Mouse (Mus musculus): ENCODE results near the gene Prelp. TPM values are rescaled to one million over a fixed set of nuclear protein-coding genes. Genes with fewer than 3 reads are reported as not detected.

The Prelp gene
- polyA plus RNA-seq, 1 experiment from 2014 or later: 3.2 TPM

DNA sequence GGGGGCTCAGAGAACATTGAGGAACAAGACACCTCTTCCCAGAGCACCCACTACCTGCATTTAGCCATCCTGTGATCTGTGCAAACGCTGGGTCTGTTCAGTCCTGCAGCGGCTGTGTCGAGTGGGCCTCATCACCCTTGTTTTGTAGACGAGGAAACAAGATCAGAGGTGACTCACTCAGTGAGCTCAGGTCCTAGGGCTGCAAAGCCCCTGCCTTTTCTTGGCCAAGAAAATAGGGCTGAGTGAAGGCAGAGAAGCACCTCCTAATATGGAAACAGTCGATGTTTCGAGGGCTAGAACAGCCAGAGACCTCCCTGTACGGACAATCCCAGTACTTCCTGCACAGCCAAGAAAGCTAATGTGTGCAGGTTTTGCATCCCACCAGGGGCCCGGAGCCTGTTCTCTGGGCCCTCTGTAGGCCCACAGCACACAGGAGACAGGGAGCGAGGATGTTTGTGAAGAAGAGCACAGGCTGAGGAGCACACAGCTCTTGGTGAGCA, 22.1 kb downstream of the Prelp start:
- H3K27ac ChIP-seq (ENCODE audit: low read depth, low read length): no peak overlapping the region
- H3K9ac ChIP-seq (ENCODE audit: low read depth, low read length): no peak overlapping the region
- H3K4me3 ChIP-seq (ENCODE audit: low read depth, low read length): no peak overlapping the region
- no peaks in the 10 kb centered on the region for H3K27me3 ChIP-seq (ENCODE audit: control insufficient read depth, insufficient read depth, low read length)
- 77% methylated on average over 9 of the region's 9 CpGs for WGBS
- ATAC-seq (ENCODE audit: low FRiP score): no peak
- no peak overlapping the region for H3K4me2 ChIP-seq (replicated peaks; ENCODE audit: low read depth, low read length)
- no peaks in the 10 kb centered on the region for H3K9me3 ChIP-seq (ENCODE audit: control insufficient read depth, low read length)
- H3K36me3 ChIP-seq (ENCODE audit: control insufficient read depth, insufficient read depth, low read length): no peaks in the 10 kb centered on the region
- no peaks in the 10 kb centered on the region for H3K4me1 ChIP-seq (replicated peaks; ENCODE audit: control insufficient read depth, insufficient read depth, low read length)
- DNase-seq (ENCODE audit: low spot score): no peak

DNA sequence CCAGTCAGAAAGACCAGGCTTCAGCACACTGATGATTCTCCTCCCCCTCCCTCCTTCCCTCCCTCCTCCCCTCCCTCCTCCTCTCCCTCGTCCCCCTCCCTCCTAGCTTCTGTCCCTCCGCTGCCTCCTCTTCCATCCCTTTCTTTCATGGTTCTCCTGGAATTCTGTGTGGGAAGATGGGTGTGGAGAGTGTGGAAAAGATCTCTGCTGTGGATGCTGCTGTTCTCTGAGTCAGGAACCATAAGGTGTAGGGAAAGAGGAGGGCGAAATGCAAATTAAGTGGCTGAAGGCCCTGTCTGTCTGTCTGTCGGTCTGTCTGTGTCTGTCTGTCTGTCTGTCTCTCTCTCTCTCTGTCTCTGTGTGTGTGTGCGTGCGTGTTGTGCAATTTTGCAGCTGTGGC, 23.9 kb downstream of the Prelp start:
- Histone ChIP-seq H3K9ac (ENCODE audit: low read depth, low read length) (no peak overlapping the region), H3K36me3 (ENCODE audit: control insufficient read depth, insufficient read depth, low read length) (no peaks in the 10 kb centered on the region), H3K9me3 (ENCODE audit: control insufficient read depth, low read length) (no peaks in the 10 kb centered on the region), H3K4me2 (replicated peaks; ENCODE audit: low read depth, low read length) (no peak overlapping the region), H3K27ac (ENCODE audit: low read depth, low read length) (no peak overlapping the region), H3K4me1 (replicated peaks; ENCODE audit: control insufficient read depth, insufficient read depth, low read length) (no peaks in the 10 kb centered on the region), H3K4me3 (ENCODE audit: low read depth, low read length) (no peak overlapping the region), H3K27me3 (ENCODE audit: control insufficient read depth, insufficient read depth, low read length) (no peaks in the 10 kb centered on the region)
- DNase-seq (ENCODE audit: low spot score) (no peak), ATAC-seq (ENCODE audit: low FRiP score) (no peak)
- WGBS: 79% methylated on average over 6 of the region's 6 CpGs

DNA sequence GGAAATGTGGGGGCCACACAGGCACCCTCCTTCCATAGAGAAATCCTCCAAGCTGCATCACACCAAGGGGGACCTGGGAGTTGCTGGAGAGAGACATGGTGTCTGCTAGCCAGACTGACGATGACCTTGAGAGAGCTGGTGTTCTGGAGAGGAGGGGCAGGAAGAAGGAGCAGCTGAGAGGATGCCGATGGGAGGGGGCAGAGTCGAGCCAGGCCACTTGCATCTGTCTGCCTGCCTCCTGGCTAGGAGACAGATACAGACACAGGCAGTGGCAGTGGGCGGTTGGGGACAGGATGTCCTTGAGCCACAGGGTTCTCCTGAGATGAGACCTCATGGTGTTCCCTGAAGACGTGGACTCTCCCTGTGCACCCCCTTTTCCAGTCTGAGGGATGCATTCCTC, 29.7 kb downstream of the Prelp start:
- 24% methylated on average over 5 of the region's 5 CpGs for WGBS
- Histone ChIP-seq H3K4me3 (ENCODE audit: low read depth, low read length) (no peak overlapping the region), H3K36me3 (ENCODE audit: control insufficient read depth, insufficient read depth, low read length) (no peaks in the 10 kb centered on the region), H3K27me3 (ENCODE audit: control insufficient read depth, insufficient read depth, low read length) (no peaks in the 10 kb centered on the region), H3K4me1 (replicated peaks; ENCODE audit: control insufficient read depth, insufficient read depth, low read length) (peaks cover 11% of the 10 kb centered on the region; the same call in 1 of the 2 replicates), H3K4me2 (replicated peaks; ENCODE audit: low read depth, low read length) (no peak overlapping the region), H3K27ac (ENCODE audit: low read depth, low read length) (0 out of 2 replicates have a peak overlapping the region, but pooled peaks have one; percentile 5), H3K9me3 (ENCODE audit: control insufficient read depth, low read length) (no peaks in the 10 kb centered on the region), H3K9ac (ENCODE audit: low read depth, low read length) (no peak overlapping the region)
- ATAC-seq (ENCODE audit: low FRiP score): no peak
- no peak for DNase-seq (ENCODE audit: low spot score)

DNA sequence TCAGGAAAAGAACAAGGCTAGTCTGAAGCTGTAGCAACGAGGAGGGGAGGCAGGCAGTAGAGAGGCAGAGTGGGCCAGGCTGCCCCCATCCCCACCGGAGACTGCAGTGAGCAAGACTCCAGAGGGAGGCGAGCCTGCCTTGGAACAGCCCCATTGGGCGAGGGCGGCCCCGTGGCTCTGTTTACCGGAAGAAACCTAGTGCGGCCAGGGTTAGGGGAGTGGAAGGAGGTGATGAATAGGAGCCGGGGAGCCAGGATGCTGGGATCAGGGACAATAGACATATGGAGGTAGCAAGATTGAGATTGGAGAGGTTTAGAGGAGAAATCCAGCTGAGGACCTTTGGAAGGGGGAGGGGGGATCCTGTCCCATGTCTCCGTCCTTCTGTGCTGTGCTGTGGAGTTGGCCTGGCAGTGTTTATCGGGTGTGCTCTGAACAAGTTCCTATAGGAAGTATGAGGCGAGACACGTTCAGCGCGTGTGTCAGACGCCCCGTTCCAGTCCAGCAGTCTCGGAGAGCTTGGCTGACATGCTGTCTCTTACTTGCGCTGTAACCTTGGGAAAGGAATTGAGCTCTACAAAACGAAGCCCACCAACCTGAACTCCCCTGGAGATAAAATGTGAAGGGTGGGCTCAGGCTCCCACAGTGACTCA, 31.1 kb downstream of the Prelp start:
- Histone ChIP-seq H3K27me3 (ENCODE audit: control insufficient read depth, insufficient read depth, low read length) (no peaks in the 10 kb centered on the region), H3K4me3 (ENCODE audit: low read depth, low read length) (no peak overlapping the region), H3K9me3 (ENCODE audit: control insufficient read depth, low read length) (no peaks in the 10 kb centered on the region), H3K9ac (ENCODE audit: low read depth, low read length) (peak overlapping the region; percentile 28), H3K27ac (ENCODE audit: low read depth, low read length) (no peak overlapping the region), H3K4me1 (replicated peaks; ENCODE audit: control insufficient read depth, insufficient read depth, low read length) (peaks cover 12% of the 10 kb centered on the region; the same call in 1 of the 2 replicates), H3K4me2 (replicated peaks; ENCODE audit: low read depth, low read length) (peak overlapping the region; percentile 26), H3K36me3 (ENCODE audit: control insufficient read depth, insufficient read depth, low read length) (no peaks in the 10 kb centered on the region)
- 17% methylated on average over 20 of the region's 20 CpGs for WGBS
- DNase-seq (ENCODE audit: low spot score): no peak
- ATAC-seq (ENCODE audit: low FRiP score): peak; percentile 25; the same call in 1 of the 2 replicates

DNA sequence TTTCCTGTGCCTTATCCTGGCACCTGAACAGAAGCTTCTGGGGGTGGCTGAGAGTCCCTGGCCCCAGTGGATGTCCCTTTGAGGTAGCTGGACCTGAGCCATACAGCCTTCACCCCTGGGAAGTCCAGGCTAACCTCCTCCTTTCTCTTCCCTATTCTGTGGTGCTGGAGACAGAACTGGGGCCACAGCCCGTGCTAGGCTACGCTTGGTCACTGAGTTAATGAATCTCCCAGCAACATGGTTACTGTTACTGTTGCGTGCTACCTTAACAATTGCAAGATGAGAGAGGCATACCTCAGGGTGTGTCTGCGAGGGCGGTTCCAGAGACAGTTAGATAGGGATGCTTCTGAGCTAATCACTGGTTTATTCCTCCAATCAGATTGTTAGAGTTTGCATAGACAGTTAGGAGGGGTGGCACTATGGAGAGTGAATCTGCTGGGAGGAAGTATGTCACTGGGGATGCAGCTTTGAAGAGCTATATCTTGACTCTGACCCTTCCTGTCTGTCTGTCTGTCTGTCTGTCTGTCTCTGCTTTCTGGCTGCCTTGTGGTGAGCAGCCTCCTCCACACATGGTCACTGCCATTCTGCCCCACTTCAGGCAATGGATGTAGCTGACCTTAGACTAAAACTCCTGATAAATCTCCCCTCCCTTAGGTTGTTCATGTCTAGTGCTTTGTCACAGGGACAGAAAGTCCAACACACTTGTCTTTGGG, 33.5 kb downstream of the Prelp start:
- Histone ChIP-seq H3K9me3 (ENCODE audit: control insufficient read depth, low read length) (no peaks in the 10 kb centered on the region), H3K4me1 (replicated peaks; ENCODE audit: control insufficient read depth, insufficient read depth, low read length) (peaks cover 14% of the 10 kb centered on the region), H3K9ac (ENCODE audit: low read depth, low read length) (no peak overlapping the region), H3K4me3 (ENCODE audit: low read depth, low read length) (no peak overlapping the region), H3K27me3 (ENCODE audit: control insufficient read depth, insufficient read depth, low read length) (no peaks in the 10 kb centered on the region), H3K36me3 (ENCODE audit: control insufficient read depth, insufficient read depth, low read length) (no peaks in the 10 kb centered on the region), H3K4me2 (replicated peaks; ENCODE audit: low read depth, low read length) (no peak overlapping the region), H3K27ac (ENCODE audit: low read depth, low read length) (peak overlapping the region; percentile 39; the same call in 1 of the 2 replicates)
- DNase-seq (ENCODE audit: low spot score) (no peak), ATAC-seq (ENCODE audit: low FRiP score) (no peak)
- 76% methylated on average over 5 of the region's 5 CpGs for WGBS

DNA sequence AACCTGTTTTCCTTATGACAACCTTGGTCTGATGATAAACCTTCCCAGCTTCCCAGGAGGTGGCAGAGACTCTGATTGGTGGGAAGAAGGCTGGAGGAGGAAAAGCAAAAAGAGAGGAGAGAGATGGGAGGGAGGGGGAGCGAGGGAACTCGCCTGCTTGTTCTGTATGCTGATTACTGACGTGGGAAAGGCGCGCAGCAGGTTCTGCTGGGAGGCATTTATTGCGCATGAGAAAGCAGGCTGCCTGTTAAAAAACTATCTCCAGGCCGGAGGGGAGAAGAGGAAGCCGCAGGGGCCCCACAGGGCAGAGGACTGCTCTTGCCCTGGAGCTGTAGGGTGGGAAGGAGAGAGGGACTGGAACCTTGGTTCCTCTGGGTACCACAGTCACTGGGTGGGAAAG, 34.2 kb downstream of the Prelp start:
- WGBS: 5% methylated on average over 8 of the region's 8 CpGs
- Histone ChIP-seq H3K4me1 (replicated peaks; ENCODE audit: control insufficient read depth, insufficient read depth, low read length) (peaks cover 14% of the 10 kb centered on the region), H3K9me3 (ENCODE audit: control insufficient read depth, low read length) (no peaks in the 10 kb centered on the region), H3K27ac (ENCODE audit: low read depth, low read length) (peak overlapping the region; percentile 39; the same call in 1 of the 2 replicates), H3K9ac (ENCODE audit: low read depth, low read length) (peak overlapping the region; percentile 12; the same call in 1 of the 2 replicates), H3K4me2 (replicated peaks; ENCODE audit: low read depth, low read length) (0 out of 2 replicates have a peak overlapping the region, but pooled peaks have one; percentile 1), H3K4me3 (ENCODE audit: low read depth, low read length) (no peak overlapping the region), H3K36me3 (ENCODE audit: control insufficient read depth, insufficient read depth, low read length) (no peaks in the 10 kb centered on the region), H3K27me3 (ENCODE audit: control insufficient read depth, insufficient read depth, low read length) (no peaks in the 10 kb centered on the region)
- DNase-seq (ENCODE audit: low spot score) (peak; percentile 63), ATAC-seq (ENCODE audit: low FRiP score) (peak; percentile 43; the same call in 1 of the 2 replicates)

DNA sequence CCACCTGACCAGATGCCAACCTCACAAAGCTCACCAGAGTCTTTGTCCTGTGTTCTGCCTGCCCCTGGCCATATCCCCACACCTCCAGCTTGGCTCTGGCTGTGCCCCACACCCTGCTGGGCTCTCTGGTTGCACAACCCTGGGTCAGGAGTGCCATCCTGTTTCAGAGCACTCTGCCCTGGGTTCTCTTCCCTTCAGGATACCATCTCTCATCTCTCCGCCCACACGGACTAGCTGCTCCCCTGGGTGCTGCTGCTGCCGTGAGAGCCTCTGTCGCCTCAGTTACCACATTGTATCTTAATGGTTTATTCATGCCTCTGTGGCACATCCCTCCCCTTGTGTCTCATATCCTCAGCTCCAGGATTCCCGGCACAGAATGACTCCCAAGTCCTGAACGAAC, 34.8 kb downstream of the Prelp start:
- Histone ChIP-seq H3K27ac (ENCODE audit: low read depth, low read length) (no peak overlapping the region), H3K9ac (ENCODE audit: low read depth, low read length) (no peak overlapping the region; the same call in 1 of the 2 replicates), H3K4me1 (replicated peaks; ENCODE audit: control insufficient read depth, insufficient read depth, low read length) (peaks cover 14% of the 10 kb centered on the region), H3K4me3 (ENCODE audit: low read depth, low read length) (no peak overlapping the region), H3K9me3 (ENCODE audit: control insufficient read depth, low read length) (no peaks in the 10 kb centered on the region), H3K36me3 (ENCODE audit: control insufficient read depth, insufficient read depth, low read length) (no peaks in the 10 kb centered on the region), H3K27me3 (ENCODE audit: control insufficient read depth, insufficient read depth, low read length) (no peaks in the 10 kb centered on the region), H3K4me2 (replicated peaks; ENCODE audit: low read depth, low read length) (0 out of 2 replicates have a peak overlapping the region, but pooled peaks have one; percentile 1)
- DNase-seq (ENCODE audit: low spot score): no peak
- 0 out of 2 replicates have a peak, but pooled peaks have one; percentile 6 for ATAC-seq (ENCODE audit: low FRiP score)
- 23% methylated on average over 6 of the region's 6 CpGs for WGBS

DNA sequence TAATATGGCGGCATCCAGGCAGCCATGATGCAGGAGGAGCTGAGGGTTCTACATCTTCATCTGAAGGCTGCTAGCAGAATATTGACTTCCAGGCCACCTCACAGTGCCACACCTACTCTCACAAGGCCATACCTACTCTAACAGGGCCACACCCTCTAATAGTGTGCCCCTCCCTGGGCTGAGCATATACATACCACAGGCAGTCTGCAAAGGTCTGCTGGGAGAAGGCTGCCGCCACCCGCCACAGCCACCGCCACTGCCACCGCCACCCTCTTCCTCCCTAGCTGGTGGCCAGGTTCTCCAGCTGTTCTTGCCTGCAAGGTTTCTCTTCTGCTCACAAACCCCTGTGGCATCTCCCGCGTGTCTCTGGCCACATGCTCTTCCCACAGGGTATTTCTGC, 35.4 kb downstream of the Prelp start:
- no peak for DNase-seq (ENCODE audit: low spot score)
- H3K27me3 ChIP-seq (ENCODE audit: control insufficient read depth, insufficient read depth, low read length): no peaks in the 10 kb centered on the region
- ATAC-seq (ENCODE audit: low FRiP score): no peak
- H3K36me3 ChIP-seq (ENCODE audit: control insufficient read depth, insufficient read depth, low read length): no peaks in the 10 kb centered on the region
- H3K4me2 ChIP-seq (replicated peaks; ENCODE audit: low read depth, low read length): no peak overlapping the region
- no peak overlapping the region for H3K9ac ChIP-seq (ENCODE audit: low read depth, low read length)
- no peak overlapping the region for H3K4me3 ChIP-seq (ENCODE audit: low read depth, low read length)
- H3K27ac ChIP-seq (ENCODE audit: low read depth, low read length): no peak overlapping the region
- 93% methylated on average over 5 of the region's 7 CpGs for WGBS
- H3K4me1 ChIP-seq (replicated peaks; ENCODE audit: control insufficient read depth, insufficient read depth, low read length): peaks cover 12% of the 10 kb centered on the region
- no peaks in the 10 kb centered on the region for H3K9me3 ChIP-seq (ENCODE audit: control insufficient read depth, low read length)

All from hindbrain, embryonic 11.5 days (tissue).